Mouse (Mus musculus) heart, embryonic 15.5 days (tissue): ENCODE measurements around the gene Gm10944. TPM values are rescaled to one million over a fixed set of nuclear protein-coding genes. Genes with fewer than 3 reads are reported as not detected.

ENCODE experiments used
- ATAC-seq: fragments of 200-750 bp; cut with Nextera tagmentation; replicated peaks from 2 replicates; pipeline ENCODE4 v1.8.0; 2017; ENCODE audit warnings: low read depth, moderate TSS enrichment; ENCODE audit not compliant: insufficient number of reproducible peaks, insufficient read depth, low FRiP score
- H3K27ac ChIP-seq: fragments of 300-500 bp; sonication (generic); 2 replicates; pipeline ENCODE4 v1.5.1; 2015; ENCODE audit warnings: mild to moderate bottlenecking, inconsistent platforms
- H3K27me3 ChIP-seq: fragments of 300-500 bp; sonication (generic); 2 replicates; pipeline ENCODE4 v1.6.1; 2015; ENCODE audit warnings: inconsistent platforms
- H3K36me3 ChIP-seq: fragments of 300-500 bp; sonication (generic); 2 replicates; pipeline ENCODE4 v1.6.1; 2015; ENCODE audit warnings: mild to moderate bottlenecking, inconsistent platforms
- H3K4me1 ChIP-seq: fragments of 300-500 bp; sonication (generic); replicated peaks from 2 replicates; pipeline ENCODE4 v1.6.1; 2015; ENCODE audit warnings: inconsistent platforms
- H3K4me2 ChIP-seq: fragments of 300-500 bp; sonication (generic); 2 replicates; pipeline ENCODE4 v1.6.1; 2015; ENCODE audit warnings: inconsistent platforms, mild to moderate bottlenecking, moderate library complexity
- H3K4me3 ChIP-seq: fragments of 300-500 bp; sonication (generic); 2 replicates; pipeline ENCODE4 v1.5.1; 2015; ENCODE audit warnings: mild to moderate bottlenecking, inconsistent platforms
- H3K9ac ChIP-seq: fragments of 300-500 bp; sonication (generic); 2 replicates; pipeline ENCODE4 v1.6.1; 2015; ENCODE audit warnings: mild to moderate bottlenecking, inconsistent platforms
- H3K9me3 ChIP-seq: fragments of 300-500 bp; sonication (generic); replicated peaks from 2 replicates; pipeline ENCODE4 v1.6.1; 2016; ENCODE audit warnings: inconsistent platforms
- WGBS: fragments of 180-500 bp; shearing (Covaris S2); methylation state at CpG from one replicate; pipeline ENCODE4 v1.1.7; 2015; ENCODE audit warnings: mixed read lengths; 5-methylcytosine and 5-hydroxymethylcytosine counted together
- polyA plus RNA-seq: library from polyadenylated mRNA; unstranded; fragments of >200 nt; fragmentation: Nextera tagmentation; extraction: Ambion mirVana; gene quantifications from 2 replicates; pipeline ENCODE4 v1.2.1, GENCODE M21; 2015

Gm10944 gene
- polyA plus RNA-seq, 1 experiment from 2014 or later: not detected

GRCm38 (mm10) chr10:10710837-10711236 lies 29.7 kb downstream of the Gm10944 start:
- Histone ChIP-seq H3K4me3 (no peak overlapping the region), H3K9ac (no peak overlapping the region), H3K36me3 (no peaks in the 10 kb centered on the region), H3K4me1 (no peaks in the 10 kb centered on the region), H3K27me3 (no peaks in the 10 kb centered on the region), H3K4me2 (no peak overlapping the region), H3K9me3 (no peaks in the 10 kb centered on the region), H3K27ac (no peak overlapping the region)
- no peak for ATAC-seq
- 43% methylated on average over 2 of the region's 2 CpGs for WGBS

GRCm38 (mm10) chr10:10726501-10726900 lies 45.4 kb downstream of the Gm10944 start:
- no peak for ATAC-seq

More at GRCm38 (mm10) chr10:10726501-10726900, 45.4 kb downstream of the Gm10944 start:
- 70% methylated on average over 3 of the region's 3 CpGs for WGBS
- H3K9me3 ChIP-seq: no peaks in the 10 kb centered on the region
- no peaks in the 10 kb centered on the region for H3K4me1 ChIP-seq
- no peak overlapping the region for H3K4me2 ChIP-seq
- no peaks in the 10 kb centered on the region for H3K27me3 ChIP-seq
- no peak overlapping the region for H3K27ac ChIP-seq
- no peaks in the 10 kb centered on the region for H3K36me3 ChIP-seq
- no peak overlapping the region for H3K9ac ChIP-seq
- no peak overlapping the region for H3K4me3 ChIP-seq

Other genes with a start within 250 kb of the Gm10944 start
- 0.08 and 0.18 TPM in 2 replicates for gene Adgb, start 209.0 kb upstream of the Gm10944 start, polyA plus RNA-seq
- gene Rab32, start 123.1 kb upstream of the Gm10944 start, polyA plus RNA-seq: 7.0 and 12.7 TPM in 2 replicates